Comparison of ENCODE assay signal across 3 mouse cellular contexts in the genomic region with DNA sequence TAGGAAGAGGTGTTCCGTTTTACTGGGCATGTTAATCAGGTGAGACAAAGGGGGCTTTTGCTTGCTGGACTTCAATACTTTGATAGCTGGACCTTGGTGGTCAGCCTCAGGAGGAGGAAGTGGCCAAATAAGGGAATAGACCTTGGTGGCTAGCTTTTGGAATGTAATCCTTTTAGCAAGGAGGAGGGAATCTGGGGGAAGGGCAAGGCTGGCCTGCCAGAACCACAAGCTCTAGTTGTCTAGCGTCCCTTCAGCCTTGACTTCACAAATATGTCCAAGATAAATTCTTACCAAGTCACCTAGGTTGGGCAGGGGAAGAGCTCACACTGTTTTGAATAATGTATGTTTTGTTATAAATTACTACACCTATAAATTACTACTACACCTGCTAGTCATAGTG.
"Had no signal": no experiment of that assay in that cellular context is flagged by ENCODE, and none has a peak within 500 bp of the region (broad histone marks: within the 10 kb centered on the region; RNA-seq: fewer than 3 reads in every experiment).

No protein-coding gene starts in this region.

- DNase-seq: liver, embryonic 13.5 days; right cerebral cortex, postnatal 14 days; thymus, postnatal 4 days had no signal
